Mouse (Mus musculus) olfactory bulb, adult 2 months (tissue): ENCODE data around the gene Hoxb2.

Experiments used
- CTCF ChIP-seq: fragments of 200-500 bp; IDR thresholded peaks from 2 replicates; pipeline ENCODE4 v1.5.1; 2012; ENCODE audit warnings: low read depth, mild to moderate bottlenecking, low read length, moderate library complexity; ENCODE audit not compliant: insufficient read depth
- POLR2A ChIP-seq: fragments of 200-500 bp; IDR thresholded peaks from 2 replicates; pipeline ENCODE4 v1.6.1; 2012; ENCODE audit warnings: mild to moderate bottlenecking, low read depth, low read length, moderate library complexity; ENCODE audit not compliant: insufficient read depth

DNA sequence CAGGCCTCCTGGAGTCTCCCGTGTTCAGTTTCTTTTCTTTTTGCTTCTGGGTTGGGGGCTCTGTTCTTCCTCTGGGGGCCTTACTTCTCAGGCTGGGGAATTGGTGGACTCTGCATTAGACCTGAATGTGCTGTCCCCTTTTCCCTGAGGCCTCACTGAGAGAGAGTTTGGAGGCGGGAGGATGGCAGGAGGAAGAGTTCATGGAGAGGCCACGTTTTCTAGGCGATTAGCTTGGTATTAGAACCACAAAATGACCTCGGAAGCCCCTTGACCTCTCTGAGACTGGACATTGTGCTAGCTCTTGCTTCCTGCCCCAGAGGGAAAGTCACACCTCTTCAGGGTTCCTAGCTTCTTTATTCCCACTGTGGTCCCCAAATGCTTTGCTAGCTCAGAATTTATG, 26.2 kb upstream of the Hoxb2 start:
- TF ChIP-seq POLR2A (no peak), CTCF (no peak)
